Mouse (Mus musculus): ENCODE results near the gene Cnnm2. TPM values are rescaled to one million over a fixed set of nuclear protein-coding genes. Genes with fewer than 3 reads are reported as not detected.

Cnnm2 gene
- polyA plus RNA-seq (2015; fragmentation: Nextera tagmentation; extraction: Ambion mirVana) = 2.9 and 3.8 TPM in 2 replicates

- WGBS = under 1% methylated on average over 59 of the region's 59 CpGs
- peak within 1 kb of the TSS; percentile 87 for H3K27ac ChIP-seq (ENCODE audit: low read length)
- peak within 1 kb of the TSS; percentile 81 for H3K4me3 ChIP-seq (replicated peaks; ENCODE audit: low read length)
- peak; percentile 97 for ATAC-seq
- no peaks in the 10 kb centered on the region for H3K9me3 ChIP-seq (ENCODE audit: control insufficient read depth, low read length)
- peak within 1 kb of the TSS; percentile 99 for H3K4me2 ChIP-seq (ENCODE audit: low read length)
- no peaks in the 10 kb centered on the region for H3K36me3 ChIP-seq (ENCODE audit: control insufficient read depth, insufficient read depth)
- peaks cover 27% of the 10 kb centered on the region for H3K4me1 ChIP-seq (replicated peaks; ENCODE audit: control insufficient read depth, insufficient read depth, low read length)
- H3K9ac ChIP-seq (replicated peaks; ENCODE audit: low read depth, low read length) = peak within 1 kb of the TSS; percentile 81
- H3K27me3 ChIP-seq (replicated peaks; ENCODE audit: control insufficient read depth, insufficient read depth, low read length) = peaks cover 16% of the 10 kb centered on the region
These were observed at the start of gene Cnnm2 for GRCm38 (mm10) chr19:46761247-46761946. Gene Cnnm2, plus strand, starts transcription at chr19:46761596.

GRCm38 (mm10) chr19:46714234-46714633 is 47.2 kb upstream of the Cnnm2 start:
- H3K27ac ChIP-seq (ENCODE audit: low read length) = no peak overlapping the region
- no peak overlapping the region for H3K4me2 ChIP-seq (ENCODE audit: low read length)
- H3K9me3 ChIP-seq (ENCODE audit: control insufficient read depth, low read length) = peaks cover 4% of the 10 kb centered on the region; the same call in 1 of the 2 replicates
- no peak overlapping the region for H3K4me3 ChIP-seq (replicated peaks; ENCODE audit: low read length)
- H3K36me3 ChIP-seq (ENCODE audit: control insufficient read depth, insufficient read depth) = no peaks in the 10 kb centered on the region; the same call in 1 of the 2 replicates
- no peak for ATAC-seq
- WGBS = 89% methylated on average over 8 of the region's 8 CpGs
- H3K9ac ChIP-seq (replicated peaks; ENCODE audit: low read depth, low read length) = no peak overlapping the region
- H3K27me3 ChIP-seq (replicated peaks; ENCODE audit: control insufficient read depth, insufficient read depth, low read length) = no peaks in the 10 kb centered on the region
- no peaks in the 10 kb centered on the region for H3K4me1 ChIP-seq (replicated peaks; ENCODE audit: control insufficient read depth, insufficient read depth, low read length)

- Histone ChIP-seq H3K4me3 (replicated peaks; ENCODE audit: low read length) (no peak overlapping the region), H3K36me3 (ENCODE audit: control insufficient read depth, insufficient read depth) (no peaks in the 10 kb centered on the region; the same call in 1 of the 2 replicates), H3K4me1 (replicated peaks; ENCODE audit: control insufficient read depth, insufficient read depth, low read length) (no peaks in the 10 kb centered on the region), H3K9ac (replicated peaks; ENCODE audit: low read depth, low read length) (no peak overlapping the region), H3K27me3 (replicated peaks; ENCODE audit: control insufficient read depth, insufficient read depth, low read length) (no peaks in the 10 kb centered on the region), H3K4me2 (ENCODE audit: low read length) (no peak overlapping the region), H3K9me3 (ENCODE audit: control insufficient read depth, low read length) (peaks cover 4% of the 10 kb centered on the region; the same call in 1 of the 2 replicates), H3K27ac (ENCODE audit: low read length) (no peak overlapping the region)
- ATAC-seq = no peak
- WGBS = 86% methylated on average over 8 of the region's 8 CpGs
These were observed 46.4 kb upstream of the Cnnm2 start for GRCm38 (mm10) chr19:46715016-46715415.

GRCm38 (mm10) chr19:46718150-46718549 is 43.2 kb upstream of the Cnnm2 start:
- H3K9ac ChIP-seq (replicated peaks; ENCODE audit: low read depth, low read length) = no peak overlapping the region
- H3K27me3 ChIP-seq (replicated peaks; ENCODE audit: control insufficient read depth, insufficient read depth, low read length) = no peaks in the 10 kb centered on the region
- no peak overlapping the region for H3K4me3 ChIP-seq (replicated peaks; ENCODE audit: low read length)
- H3K4me2 ChIP-seq (ENCODE audit: low read length) = no peak overlapping the region
- no peak overlapping the region for H3K27ac ChIP-seq (ENCODE audit: low read length)
- no peaks in the 10 kb centered on the region; the same call in 1 of the 2 replicates for H3K36me3 ChIP-seq (ENCODE audit: control insufficient read depth, insufficient read depth)
- ATAC-seq = no peak
- H3K4me1 ChIP-seq (replicated peaks; ENCODE audit: control insufficient read depth, insufficient read depth, low read length) = no peaks in the 10 kb centered on the region
- H3K9me3 ChIP-seq (ENCODE audit: control insufficient read depth, low read length) = peaks cover 4% of the 10 kb centered on the region; the same call in 1 of the 2 replicates
- 91% methylated on average over 4 of the region's 4 CpGs for WGBS

GRCm38 (mm10) chr19:46724411-46724810 is 37.0 kb upstream of the Cnnm2 start:
- no peak for ATAC-seq
- 71% methylated on average over 11 of the region's 11 CpGs for WGBS
- H3K36me3 ChIP-seq (ENCODE audit: control insufficient read depth, insufficient read depth) = no peaks in the 10 kb centered on the region
- no peaks in the 10 kb centered on the region for H3K9me3 ChIP-seq (ENCODE audit: control insufficient read depth, low read length)
- H3K27me3 ChIP-seq (replicated peaks; ENCODE audit: control insufficient read depth, insufficient read depth, low read length) = no peaks in the 10 kb centered on the region
- no peak overlapping the region for H3K27ac ChIP-seq (ENCODE audit: low read length)
- H3K4me2 ChIP-seq (ENCODE audit: low read length) = no peak overlapping the region
- no peak overlapping the region for H3K4me3 ChIP-seq (replicated peaks; ENCODE audit: low read length)
- H3K4me1 ChIP-seq (replicated peaks; ENCODE audit: control insufficient read depth, insufficient read depth, low read length) = peaks cover 3% of the 10 kb centered on the region; the same call in 1 of the 2 replicates
- H3K9ac ChIP-seq (replicated peaks; ENCODE audit: low read depth, low read length) = no peak overlapping the region

GRCm38 (mm10) chr19:46726142-46726541 is 35.3 kb upstream of the Cnnm2 start:
- no peaks in the 10 kb centered on the region for H3K9me3 ChIP-seq (ENCODE audit: control insufficient read depth, low read length)
- no peaks in the 10 kb centered on the region for H3K36me3 ChIP-seq (ENCODE audit: control insufficient read depth, insufficient read depth)
- peaks cover 3% of the 10 kb centered on the region; the same call in 1 of the 2 replicates for H3K4me1 ChIP-seq (replicated peaks; ENCODE audit: control insufficient read depth, insufficient read depth, low read length)
- 99% methylated on average over 8 of the region's 8 CpGs for WGBS
- no peaks in the 10 kb centered on the region for H3K27me3 ChIP-seq (replicated peaks; ENCODE audit: control insufficient read depth, insufficient read depth, low read length)
- no peak for ATAC-seq
- H3K4me3 ChIP-seq (replicated peaks; ENCODE audit: low read length) = no peak overlapping the region
- H3K4me2 ChIP-seq (ENCODE audit: low read length) = no peak overlapping the region
- no peak overlapping the region for H3K27ac ChIP-seq (ENCODE audit: low read length)
- H3K9ac ChIP-seq (replicated peaks; ENCODE audit: low read depth, low read length) = no peak overlapping the region

- ATAC-seq = no peak
- Histone ChIP-seq H3K9ac (replicated peaks; ENCODE audit: low read depth, low read length) (no peak overlapping the region), H3K4me2 (ENCODE audit: low read length) (no peak overlapping the region), H3K27me3 (replicated peaks; ENCODE audit: control insufficient read depth, insufficient read depth, low read length) (no peaks in the 10 kb centered on the region), H3K4me3 (replicated peaks; ENCODE audit: low read length) (no peak overlapping the region), H3K36me3 (ENCODE audit: control insufficient read depth, insufficient read depth) (no peaks in the 10 kb centered on the region), H3K4me1 (replicated peaks; ENCODE audit: control insufficient read depth, insufficient read depth, low read length) (peaks cover 3% of the 10 kb centered on the region; the same call in 1 of the 2 replicates), H3K9me3 (ENCODE audit: control insufficient read depth, low read length) (no peaks in the 10 kb centered on the region), H3K27ac (ENCODE audit: low read length) (no peak overlapping the region)
- 55% methylated on average over 8 of the region's 8 CpGs for WGBS
These were observed 34.2 kb upstream of the Cnnm2 start for GRCm38 (mm10) chr19:46727140-46727736.

- H3K27me3 ChIP-seq (replicated peaks; ENCODE audit: control insufficient read depth, insufficient read depth, low read length) = no peaks in the 10 kb centered on the region
- no peak overlapping the region for H3K27ac ChIP-seq (ENCODE audit: low read length)
- 90% methylated on average over 11 of the region's 11 CpGs for WGBS
- no peak overlapping the region for H3K9ac ChIP-seq (replicated peaks; ENCODE audit: low read depth, low read length)
- no peak overlapping the region for H3K4me3 ChIP-seq (replicated peaks; ENCODE audit: low read length)
- H3K36me3 ChIP-seq (ENCODE audit: control insufficient read depth, insufficient read depth) = no peaks in the 10 kb centered on the region
- peaks cover 3% of the 10 kb centered on the region; the same call in 1 of the 2 replicates for H3K4me1 ChIP-seq (replicated peaks; ENCODE audit: control insufficient read depth, insufficient read depth, low read length)
- no peak overlapping the region for H3K4me2 ChIP-seq (ENCODE audit: low read length)
- H3K9me3 ChIP-seq (ENCODE audit: control insufficient read depth, low read length) = no peaks in the 10 kb centered on the region
- no peak for ATAC-seq
These were observed 33.4 kb upstream of the Cnnm2 start for GRCm38 (mm10) chr19:46727945-46728540.

- no peak for ATAC-seq
- no peaks in the 10 kb centered on the region for H3K36me3 ChIP-seq (ENCODE audit: control insufficient read depth, insufficient read depth)
- H3K4me2 ChIP-seq (ENCODE audit: low read length) = no peak overlapping the region
- no peak overlapping the region for H3K4me3 ChIP-seq (replicated peaks; ENCODE audit: low read length)
- H3K27ac ChIP-seq (ENCODE audit: low read length) = no peak overlapping the region
- H3K9me3 ChIP-seq (ENCODE audit: control insufficient read depth, low read length) = no peaks in the 10 kb centered on the region
- 85% methylated on average over 3 of the region's 3 CpGs for WGBS
- H3K27me3 ChIP-seq (replicated peaks; ENCODE audit: control insufficient read depth, insufficient read depth, low read length) = no peaks in the 10 kb centered on the region
- H3K4me1 ChIP-seq (replicated peaks; ENCODE audit: control insufficient read depth, insufficient read depth, low read length) = peaks cover 3% of the 10 kb centered on the region; the same call in 1 of the 2 replicates
- no peak overlapping the region for H3K9ac ChIP-seq (replicated peaks; ENCODE audit: low read depth, low read length)
These were observed 32.5 kb upstream of the Cnnm2 start for GRCm38 (mm10) chr19:46728909-46729308.
